In the genomic region with DNA sequence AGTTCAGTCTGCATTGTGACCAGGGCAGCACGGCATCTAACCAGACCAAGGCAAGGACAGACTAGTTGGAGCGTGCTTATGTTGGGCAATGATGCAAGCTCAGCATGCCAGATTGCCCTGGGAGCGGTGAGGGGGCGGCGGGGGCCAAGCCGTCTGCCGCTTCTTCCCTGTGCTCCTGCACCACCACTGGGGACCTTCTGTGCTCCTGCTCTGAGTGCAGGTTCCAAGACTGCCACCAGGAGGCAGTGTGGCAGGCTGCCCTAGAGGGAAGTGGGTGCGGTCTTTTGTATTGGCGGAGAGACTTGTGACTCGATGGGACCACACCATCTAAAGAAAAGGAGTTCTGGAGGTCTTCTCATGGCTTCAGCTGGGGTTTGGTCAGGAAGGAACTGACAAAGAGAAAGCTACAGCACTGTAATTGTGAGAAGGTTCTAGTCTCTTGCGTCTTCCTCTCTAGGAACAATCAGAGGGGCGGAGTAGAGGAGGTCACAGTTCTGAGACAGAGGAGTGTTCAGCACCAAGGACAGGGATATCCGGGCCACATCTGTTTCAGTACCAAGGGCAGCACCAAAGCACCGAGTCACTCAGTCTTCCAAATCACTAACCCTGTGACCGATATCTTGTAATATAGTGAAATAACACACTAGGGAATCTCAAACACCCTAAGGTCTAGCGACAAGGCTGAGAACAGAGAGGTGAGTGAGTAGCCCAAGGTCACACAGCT, we compare ENCODE assay signal across 8 mouse cellular contexts. TPM values are rescaled to one million over a fixed set of nuclear protein-coding genes. Genes with fewer than 3 reads are reported as not detected.
DNase-seq lines count a peak whose midpoint lies in the region; ATAC-seq lines count a peak whose summit lies in the region.

No protein-coding gene starts in this region.

- H3K36me3 ChIP-seq in lung, embryonic 15.5 days, result no peaks in the 10 kb centered on the region
- no peaks in the 10 kb centered on the region for H3K36me3 ChIP-seq in stomach, embryonic 15.5 days
- no peaks in the 10 kb centered on the region for H3K36me3 ChIP-seq in forebrain, embryonic 16.5 days (ENCODE audit: control insufficient read depth, insufficient read depth)

- DNase-seq in urinary bladder, postnatal 25 days (ENCODE audit: low spot score), result peak; percentile 61
- DNase-seq in urinary bladder, adult 2 months (ENCODE audit: low spot score), result no peak
- peak; percentile 89 for DNase-seq in brain, adult 2 months (ENCODE audit: low read depth, low spot score)
- DNase-seq in fat pad, adult 2 months (ENCODE audit: extremely low read depth, low read depth, low spot score), result peak; percentile 21
- peak; percentile 81 for DNase-seq in kidney, postnatal 14 days

- no peaks in the 10 kb centered on the region for H3K4me1 ChIP-seq in lung, embryonic 15.5 days
- H3K4me1 ChIP-seq in stomach, embryonic 15.5 days, result no peaks in the 10 kb centered on the region
- H3K4me1 ChIP-seq in forebrain, embryonic 16.5 days (replicated peaks; ENCODE audit: control insufficient read depth, insufficient read depth, low read length), result peaks cover 26% of the 10 kb centered on the region

- 21% methylated on average over 16 of the region's 16 CpGs for WGBS in lung, embryonic 15.5 days
- 21% methylated on average over 16 of the region's 16 CpGs for WGBS in stomach, embryonic 15.5 days
- WGBS in forebrain, embryonic 16.5 days, result 30% methylated on average over 16 of the region's 16 CpGs

- no peak overlapping the region for H3K9ac ChIP-seq in lung, embryonic 15.5 days
- H3K9ac ChIP-seq in stomach, embryonic 15.5 days, result no peak overlapping the region
- H3K9ac ChIP-seq in forebrain, embryonic 16.5 days (replicated peaks; ENCODE audit: low read depth, low read length), result no peak overlapping the region

- no peaks in the 10 kb centered on the region for H3K27me3 ChIP-seq in lung, embryonic 15.5 days
- H3K27me3 ChIP-seq in stomach, embryonic 15.5 days (replicated peaks), result no peaks in the 10 kb centered on the region
- H3K27me3 ChIP-seq in forebrain, embryonic 16.5 days (replicated peaks; ENCODE audit: control insufficient read depth, insufficient read depth, low read length), result no peaks in the 10 kb centered on the region

- no peak overlapping the region for H3K27ac ChIP-seq in lung, embryonic 15.5 days
- no peak overlapping the region for H3K27ac ChIP-seq in stomach, embryonic 15.5 days
- no peak overlapping the region for H3K27ac ChIP-seq in forebrain, embryonic 16.5 days (ENCODE audit: low read length)

- H3K9me3 ChIP-seq in lung, embryonic 15.5 days, result no peaks in the 10 kb centered on the region
- no peaks in the 10 kb centered on the region for H3K9me3 ChIP-seq in stomach, embryonic 15.5 days
- H3K9me3 ChIP-seq in forebrain, embryonic 16.5 days (ENCODE audit: control insufficient read depth, low read length), result no peaks in the 10 kb centered on the region

- no peak overlapping the region for H3K4me2 ChIP-seq in lung, embryonic 15.5 days
- H3K4me2 ChIP-seq in stomach, embryonic 15.5 days, result no peak overlapping the region
- H3K4me2 ChIP-seq in forebrain, embryonic 16.5 days (ENCODE audit: low read length), result no peak overlapping the region

- H3K4me3 ChIP-seq in lung, embryonic 15.5 days, result no peak overlapping the region
- H3K4me3 ChIP-seq in stomach, embryonic 15.5 days (replicated peaks), result no peak overlapping the region
- H3K4me3 ChIP-seq in forebrain, embryonic 16.5 days (replicated peaks; ENCODE audit: low read length), result no peak overlapping the region

- peak; percentile 44; the same call in 1 of the 2 replicates for ATAC-seq in lung, embryonic 15.5 days (ENCODE audit: borderline replicate concordance, extremely low read depth, low FRiP score, low TSS enrichment)
- ATAC-seq in stomach, embryonic 15.5 days (ENCODE audit: insufficient read depth, low FRiP score, low read depth), result peak; percentile 39; the same call in 1 of the 2 replicates
- no peak for ATAC-seq in forebrain, embryonic 16.5 days

RNA-seq across cellular contexts. Expression of a gene that starts 14.0 kb away (rescaled TPM):
- 1.2 TPM in 2 replicates for polyA plus RNA-seq in urinary bladder, adult 2 months (2012; rRNA removed)
- polyA plus RNA-seq in lung, embryonic 15.5 days (2015; fragmentation: Nextera tagmentation; extraction: Ambion mirVana), result 2.1 TPM in 2 replicates
- 2.6 and 3.3 TPM in 2 replicates for polyA plus RNA-seq in stomach, embryonic 15.5 days (2015; fragmentation: Nextera tagmentation; extraction: Ambion mirVana)
- 6.9 and 9.7 TPM in 2 replicates for polyA plus RNA-seq in forebrain, embryonic 16.5 days (2015; fragmentation: Nextera tagmentation; extraction: Ambion mirVana)

RNA-seq across cellular contexts. Expression of a gene that starts 54.3 kb away (rescaled TPM):
- 2.9 and 3.3 TPM in 2 replicates for polyA plus RNA-seq in urinary bladder, adult 2 months (2012; rRNA removed)
- polyA plus RNA-seq in lung, embryonic 15.5 days (2015; fragmentation: Nextera tagmentation; extraction: Ambion mirVana), result 0.79 and 1.1 TPM in 2 replicates
- polyA plus RNA-seq in stomach, embryonic 15.5 days (2015; fragmentation: Nextera tagmentation; extraction: Ambion mirVana), result 0.57 and 0.91 TPM in 2 replicates
- polyA plus RNA-seq in forebrain, embryonic 16.5 days (2015; fragmentation: Nextera tagmentation; extraction: Ambion mirVana), result 0.52 and 0.99 TPM in 2 replicates
